Comparison of ENCODE assay signal across 7 mouse cellular contexts in the genomic region with DNA sequence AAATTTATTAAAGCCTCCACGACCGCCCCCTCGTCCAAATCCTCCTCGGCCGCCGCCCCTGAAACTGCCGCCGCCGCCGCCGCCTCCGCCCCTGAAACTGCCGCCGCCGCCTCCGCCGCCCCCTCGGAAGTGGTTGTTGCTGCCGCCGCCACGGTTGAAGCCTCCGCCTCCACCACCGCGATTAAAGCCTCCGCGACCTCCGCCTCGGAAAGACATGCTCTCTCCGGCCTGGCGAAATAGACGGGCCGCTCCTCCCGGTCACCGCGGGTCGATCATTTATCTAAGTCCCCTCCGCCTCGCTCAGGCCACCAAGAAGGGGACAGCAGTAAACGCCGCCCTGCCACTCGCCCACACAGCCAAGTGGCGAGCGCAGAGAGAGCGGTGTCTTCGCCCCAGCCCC. TPM values are rescaled to one million over a fixed set of nuclear protein-coding genes. Genes with fewer than 3 reads are reported as not detected.
A peak's percentile ranks its signal among the peaks of the same experiment; 100 is the strongest.
DNase-seq lines count a peak whose midpoint lies in the region; ATAC-seq and TF ChIP-seq lines count a peak whose summit lies in the region.

No protein-coding gene starts in this region.

- peak; percentile 18 to 40 for DNase-seq in lung, adult 18-20 months
- DNase-seq in lung, postnatal 4 days: no peak
- DNase-seq in c-Kit-positive CD71-negative TER-119-negative erythroid progenitor cells, embryonic 14.5 days (ENCODE audit: low read depth): peak; percentile 13
- DNase-seq in heart, postnatal 0 days (ENCODE audit: low spot score): no peak
- DNase-seq in liver, embryonic 13.5 days: peak; percentile 43
- DNase-seq in embryo, embryonic 10.5 days (ENCODE audit: low spot score): no peak

- H3K4me1 ChIP-seq in heart, postnatal 0 days (ENCODE audit: control insufficient read depth, insufficient read depth): peaks cover 15% of the 10 kb centered on the region
- peaks cover 26% of the 10 kb centered on the region for H3K4me1 ChIP-seq in liver, embryonic 13.5 days (replicated peaks)
- H3K4me1 ChIP-seq in neural tube, embryonic 12.5 days: peaks cover 10% of the 10 kb centered on the region

- peak overlapping the region; percentile 83 for H3K4me2 ChIP-seq in heart, postnatal 0 days (ENCODE audit: low read depth, low read length)
- H3K4me2 ChIP-seq in liver, embryonic 13.5 days: peak overlapping the region; percentile 94
- H3K4me2 ChIP-seq in neural tube, embryonic 12.5 days (replicated peaks): peak overlapping the region; percentile 70

- no peaks in the 10 kb centered on the region for H3K27me3 ChIP-seq in heart, postnatal 0 days (ENCODE audit: control insufficient read depth, insufficient read depth, low read length)
- no peaks in the 10 kb centered on the region for H3K27me3 ChIP-seq in liver, embryonic 13.5 days
- no peaks in the 10 kb centered on the region for H3K27me3 ChIP-seq in neural tube, embryonic 12.5 days (replicated peaks)

- peak overlapping the region; percentile 69 for H3K27ac ChIP-seq in heart, postnatal 0 days (ENCODE audit: low read depth)
- H3K27ac ChIP-seq in liver, embryonic 13.5 days: peak overlapping the region; percentile 82
- H3K27ac ChIP-seq in neural tube, embryonic 12.5 days: 0 out of 2 replicates have a peak overlapping the region, but pooled peaks have one; percentile 37

- no peak for TF ChIP-seq EP300 in heart, postnatal 0 days (IDR thresholded peaks at IDR 0.05; ENCODE audit: low read depth)

- peaks cover 23% of the 10 kb centered on the region; the same call in 1 of the 2 replicates for H3K36me3 ChIP-seq in heart, postnatal 0 days (replicated peaks; ENCODE audit: control insufficient read depth, insufficient read depth, low read length)
- H3K36me3 ChIP-seq in liver, embryonic 13.5 days: peaks cover 31% of the 10 kb centered on the region
- peaks cover 17% of the 10 kb centered on the region for H3K36me3 ChIP-seq in neural tube, embryonic 12.5 days

- peak overlapping the region; percentile 70 for H3K9ac ChIP-seq in heart, postnatal 0 days (replicated peaks; ENCODE audit: low read depth, low read length)
- H3K9ac ChIP-seq in liver, embryonic 13.5 days: peak overlapping the region; percentile 83
- peak overlapping the region; percentile 67 for H3K9ac ChIP-seq in neural tube, embryonic 12.5 days

- no peaks in the 10 kb centered on the region for H3K9me3 ChIP-seq in heart, postnatal 0 days (replicated peaks; ENCODE audit: control insufficient read depth, low read length)
- no peaks in the 10 kb centered on the region for H3K9me3 ChIP-seq in liver, embryonic 13.5 days (replicated peaks)
- H3K9me3 ChIP-seq in neural tube, embryonic 12.5 days: no peaks in the 10 kb centered on the region

- TF ChIP-seq CTCF in heart, postnatal 0 days (IDR thresholded peaks at IDR 0.05; ENCODE audit: low read depth): no peak

- ATAC-seq in heart, postnatal 0 days (ENCODE audit: insufficient read depth, low read depth): peak; percentile 6; the same call in 1 of the 2 replicates
- peak; percentile 19 for ATAC-seq in liver, embryonic 13.5 days (ENCODE audit: low read depth)
- no peak for ATAC-seq in neural tube, embryonic 12.5 days (ENCODE audit: low FRiP score, low read depth)

- under 1% methylated on average over 44 of the region's 45 CpGs for WGBS in heart, postnatal 0 days
- 0% methylated on average over 45 of the region's 45 CpGs for WGBS in liver, embryonic 13.5 days (ENCODE audit: insufficient replicate concordance)
- WGBS in neural tube, embryonic 12.5 days: under 1% methylated on average over 45 of the region's 45 CpGs

- peak overlapping the region; percentile 74 for H3K4me3 ChIP-seq in heart, postnatal 0 days (ENCODE audit: low read depth, low read length)
- peak overlapping the region; percentile 87 for H3K4me3 ChIP-seq in liver, embryonic 13.5 days (replicated peaks)
- peak overlapping the region; percentile 77 for H3K4me3 ChIP-seq in neural tube, embryonic 12.5 days

RNA-seq across cellular contexts. Expression of gene Gar1, which starts 0.6 kb away (rescaled TPM):
- 0.11 and 0.85 TPM in 2 replicates for total RNA-seq in heart, postnatal 0 days (2014; rRNA removed; ENCODE audit: low replicate concordance)
- 14.7 and 15.6 TPM in 2 replicates for polyA plus RNA-seq in heart, postnatal 0 days (2015; fragmentation: Nextera tagmentation; extraction: Ambion mirVana)
- polyA plus RNA-seq in liver, embryonic 13.5 days (2015; fragmentation: Nextera tagmentation; extraction: Ambion mirVana): 64.9 and 69.0 TPM in 2 replicates
- 86.9 and 88.4 TPM in 2 replicates for polyA plus RNA-seq in neural tube, embryonic 12.5 days (2016; fragmentation: Nextera tagmentation; extraction: Ambion mirVana)

RNA-seq across cellular contexts. Expression of gene Cfi, which starts 5.1 kb away (rescaled TPM):
- total RNA-seq in heart, postnatal 0 days (2014; rRNA removed; ENCODE audit: low replicate concordance): 0.27 and 2.4 TPM in 2 replicates
- polyA plus RNA-seq in heart, postnatal 0 days (2015; fragmentation: Nextera tagmentation; extraction: Ambion mirVana): 1.0 TPM in 2 replicates
- polyA plus RNA-seq in liver, embryonic 13.5 days (2015; fragmentation: Nextera tagmentation; extraction: Ambion mirVana): 112 and 141 TPM in 2 replicates
- 0.22 and 0.32 TPM in 2 replicates for polyA plus RNA-seq in neural tube, embryonic 12.5 days (2016; fragmentation: Nextera tagmentation; extraction: Ambion mirVana)

RNA-seq across cellular contexts. Expression of gene Rrh, which starts 8.2 kb away (rescaled TPM):
- not detected in 2 replicates for total RNA-seq in heart, postnatal 0 days (2014; rRNA removed; ENCODE audit: low replicate concordance)
- polyA plus RNA-seq in heart, postnatal 0 days (2015; fragmentation: Nextera tagmentation; extraction: Ambion mirVana): 0.11 TPM in 1 of 2 replicates, not detected in the other
- 0.03 and 0.12 TPM in 2 replicates for polyA plus RNA-seq in liver, embryonic 13.5 days (2015; fragmentation: Nextera tagmentation; extraction: Ambion mirVana)
- 0.13 TPM in 1 of 2 replicates, not detected in the other for polyA plus RNA-seq in neural tube, embryonic 12.5 days (2016; fragmentation: Nextera tagmentation; extraction: Ambion mirVana)

RNA-seq across cellular contexts. Expression of gene Lrit3, which starts 26.8 kb away (rescaled TPM):
- total RNA-seq in heart, postnatal 0 days (2014; rRNA removed; ENCODE audit: low replicate concordance): not detected in 2 replicates
- polyA plus RNA-seq in heart, postnatal 0 days (2015; fragmentation: Nextera tagmentation; extraction: Ambion mirVana): not detected in 2 replicates
- polyA plus RNA-seq in liver, embryonic 13.5 days (2015; fragmentation: Nextera tagmentation; extraction: Ambion mirVana): not detected in 2 replicates
- polyA plus RNA-seq in neural tube, embryonic 12.5 days (2016; fragmentation: Nextera tagmentation; extraction: Ambion mirVana): not detected in 2 replicates

RNA-seq across cellular contexts. Expression of gene Pla2g12a, which starts 47.8 kb away (rescaled TPM):
- 48.7 and 52.2 TPM in 2 replicates for total RNA-seq in heart, postnatal 0 days (2014; rRNA removed; ENCODE audit: low replicate concordance)
- polyA plus RNA-seq in heart, postnatal 0 days (2015; fragmentation: Nextera tagmentation; extraction: Ambion mirVana): 44.1 and 50.2 TPM in 2 replicates
- 88.8 and 96.7 TPM in 2 replicates for polyA plus RNA-seq in liver, embryonic 13.5 days (2015; fragmentation: Nextera tagmentation; extraction: Ambion mirVana)
- polyA plus RNA-seq in neural tube, embryonic 12.5 days (2016; fragmentation: Nextera tagmentation; extraction: Ambion mirVana): 22.6 and 24.4 TPM in 2 replicates

Comparison
In these comparisons a context has a peak if more than half of its experiments do, and no peak if none do; other contexts are left out.
1. DNase-seq: peak in lung, adult 18-20 months (2 of 2), c-Kit-positive CD71-negative TER-119-negative erythroid progenitor cells, embryonic 14.5 days (single experiment) and liver, embryonic 13.5 days (single experiment); none in lung, postnatal 4 days (0 of 2), heart, postnatal 0 days (single experiment) and embryo, embryonic 10.5 days (single experiment).
2. RNA of gene Cfi, which starts 5.1 kb away (polyA plus RNA-seq): 112 to 141 TPM in liver, embryonic 13.5 days; 1.0 TPM in heart, postnatal 0 days and 0.22 to 0.32 TPM in neural tube, embryonic 12.5 days; every median in the first group is over 10 times any median in the second.
3. Peak in every context shown above with its lines, with median percentiles within 50 percentile points of each other: H3K27ac ChIP-seq, H3K4me2 ChIP-seq, H3K4me3 ChIP-seq and H3K9ac ChIP-seq.